Mouse (Mus musculus): Measurements from ENCODE around the gene Tmem9.

The Tmem9 gene

DNA sequence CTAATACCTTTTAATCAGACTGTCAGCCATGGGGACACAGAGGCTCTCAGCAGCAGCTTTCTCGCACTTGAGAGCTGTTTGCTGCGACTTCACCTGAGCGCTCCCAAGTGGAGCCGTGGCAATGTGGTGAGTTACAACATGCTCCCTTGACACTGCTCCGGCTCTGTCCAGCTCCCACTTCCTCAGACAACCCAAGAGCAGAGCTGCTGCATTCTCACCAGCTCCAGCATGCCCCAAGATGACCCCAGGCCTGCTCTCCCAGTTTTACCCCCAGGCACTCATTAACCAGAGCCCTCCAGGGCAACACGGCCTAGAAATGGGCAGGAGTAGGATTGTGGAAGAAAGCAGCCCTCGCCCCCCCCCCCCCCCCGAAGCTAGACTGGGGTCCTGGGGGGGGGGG is 23.7 kb downstream of the Tmem9 start:
- no peak for DNase-seq (ENCODE audit: low read depth)

GRCm38 (mm10) chr1:136032961-136033360 is 25.0 kb downstream of the Tmem9 start:
- no peak for DNase-seq (ENCODE audit: low read depth)

GRCm38 (mm10) chr1:136038746-136039538 is 31.0 kb downstream of the Tmem9 start:
- no peak for DNase-seq (ENCODE audit: low read depth)

DNA sequence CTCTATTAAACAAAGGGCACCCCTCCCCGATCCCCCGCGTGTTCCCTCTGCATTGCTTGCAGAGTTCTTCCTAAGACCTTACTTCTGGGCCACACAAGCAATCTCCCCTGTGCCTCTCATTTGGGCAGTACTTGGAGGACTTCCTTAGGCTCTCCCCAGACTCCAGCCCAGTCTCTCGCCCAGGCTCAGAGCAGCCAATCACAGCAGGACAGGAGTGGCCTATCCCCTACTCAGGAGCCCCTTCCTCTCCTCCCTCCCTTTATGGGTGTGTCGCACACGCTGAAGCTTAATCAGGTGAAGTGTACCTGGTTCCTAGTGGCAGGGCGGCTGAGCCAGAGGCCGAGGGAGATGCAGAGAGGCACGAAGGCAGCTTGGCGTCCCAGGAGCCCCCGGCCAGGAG is 32.5 kb downstream of the Tmem9 start:
- DNase-seq (ENCODE audit: low read depth), result no peak

DNA sequence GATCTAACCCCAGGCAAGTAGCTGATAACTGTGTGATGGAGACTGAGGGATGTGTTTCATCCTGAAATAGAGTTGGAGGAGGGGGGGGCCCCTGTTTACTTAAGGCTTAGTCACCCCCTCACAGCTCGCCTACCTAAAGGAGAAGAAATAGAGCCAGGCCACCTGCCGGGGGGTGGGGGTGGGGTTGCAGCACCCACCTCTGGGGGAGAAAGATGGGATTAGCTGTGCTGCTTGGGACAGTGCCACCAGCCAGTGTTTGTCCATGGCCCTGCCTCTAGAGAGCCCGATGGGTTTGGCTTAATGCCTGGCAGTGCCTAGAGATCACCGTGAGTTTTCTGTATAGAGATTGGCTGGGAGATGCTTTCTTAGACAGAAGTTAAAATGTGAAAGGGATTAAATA is 32.9 kb downstream of the Tmem9 start:
- no peak for DNase-seq (ENCODE audit: low read depth)

DNA sequence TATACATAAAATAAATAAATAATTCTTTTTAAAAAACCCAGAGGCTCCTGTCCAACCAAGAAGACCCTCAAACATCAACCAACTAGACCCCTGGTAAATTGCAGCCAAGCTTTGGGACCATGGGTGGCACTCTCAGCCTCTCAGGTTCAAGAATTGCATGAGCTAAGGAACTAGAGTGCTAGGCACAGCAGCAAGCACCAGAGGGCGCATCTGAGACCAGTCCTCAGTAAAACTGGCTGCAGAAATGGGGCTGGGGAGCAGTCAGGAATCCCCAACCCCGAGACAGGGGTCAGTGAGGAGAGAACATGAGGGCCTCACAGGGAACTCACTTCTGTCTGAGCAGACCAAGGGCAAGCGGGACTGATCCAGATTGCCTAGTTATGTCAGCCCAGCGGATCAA is 37.8 kb downstream of the Tmem9 start:
- peak; percentile 74 for DNase-seq (ENCODE audit: low read depth)

DNA sequence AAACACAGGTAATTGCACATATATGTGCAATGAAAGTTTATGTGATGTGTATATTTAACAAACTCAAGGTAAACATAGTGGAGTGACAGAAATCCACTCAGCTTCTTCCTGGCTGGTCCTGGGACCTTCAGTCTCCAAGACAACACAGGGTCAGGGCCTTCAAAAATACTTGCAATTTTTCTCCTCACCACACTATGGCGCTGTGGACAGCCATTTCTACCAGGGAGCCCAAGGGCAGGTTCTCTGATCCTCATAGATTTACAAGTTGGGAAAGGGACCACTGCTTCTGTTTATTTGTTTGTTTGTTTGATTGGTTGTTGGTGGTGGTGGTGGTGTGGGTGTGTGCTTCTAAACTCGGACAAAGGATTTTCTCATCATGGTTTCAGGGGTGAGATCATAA is 39.5 kb downstream of the Tmem9 start:
- peak; percentile 55 for DNase-seq (ENCODE audit: low read depth)

- DNase-seq (ENCODE audit: low read depth), result no peak
These were observed 39.9 kb downstream of the Tmem9 start for GRCm38 (mm10) chr1:136047894-136048293.

- no peak for DNase-seq (ENCODE audit: low read depth)
These were observed 42.5 kb downstream of the Tmem9 start, which contains the start of gene Ascl5 for GRCm38 (mm10) chr1:136050312-136051012. Gene Ascl5 (plus strand): TSS chr1:136050804.

- no peak for DNase-seq (ENCODE audit: low read depth)
These were observed 43.0 kb downstream of the Tmem9 start for GRCm38 (mm10) chr1:136051013-136051315.

DNA sequence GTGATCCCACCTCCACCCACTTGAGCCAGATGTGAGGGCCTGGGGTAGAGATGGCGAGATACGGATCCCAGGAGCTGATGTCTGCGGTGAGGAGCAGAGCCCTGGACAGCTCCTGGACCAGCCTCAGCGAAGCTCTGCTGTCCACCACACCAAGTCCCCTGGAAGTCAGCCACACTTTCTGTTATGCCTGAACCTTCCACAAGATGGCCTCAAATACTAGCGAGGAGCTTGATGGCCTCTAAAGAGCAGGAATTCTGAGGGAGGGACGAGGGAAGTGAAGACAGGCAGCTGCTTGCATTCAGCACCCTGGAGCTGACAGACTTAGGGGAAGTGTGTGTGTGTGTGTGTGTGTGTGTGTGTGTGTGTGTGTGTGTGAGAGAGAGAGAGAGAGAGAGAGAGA is 43.5 kb downstream of the Tmem9 start:
- DNase-seq (ENCODE audit: low read depth), result peak; percentile 91

DNA sequence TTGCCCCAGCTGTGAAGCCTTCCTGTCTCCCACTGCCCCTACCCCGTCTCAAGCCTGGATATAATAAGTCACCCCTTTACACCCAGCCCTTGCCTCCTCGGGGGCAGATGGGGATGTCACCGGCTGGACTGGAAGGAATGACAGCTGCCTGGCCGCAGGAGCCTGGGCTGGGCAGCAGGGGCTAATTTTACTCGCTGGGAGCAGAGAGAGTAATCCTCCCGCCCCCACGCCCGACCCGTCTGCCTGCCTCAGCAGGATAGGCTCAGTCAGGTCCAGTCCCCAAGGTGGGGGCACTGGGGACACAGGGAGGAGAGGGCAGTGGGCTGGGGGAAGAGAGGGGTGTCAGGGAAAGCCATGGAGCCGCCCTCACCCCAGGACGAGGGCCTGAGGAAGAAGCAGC is 44.6 kb downstream of the Tmem9 start, which contains the start of gene Cacna1s:
TSS of gene Cacna1s (plus strand) at position 204 of the 400 bp plus-strand sequence.
- DNase-seq (ENCODE audit: low read depth), result no peak

DNA sequence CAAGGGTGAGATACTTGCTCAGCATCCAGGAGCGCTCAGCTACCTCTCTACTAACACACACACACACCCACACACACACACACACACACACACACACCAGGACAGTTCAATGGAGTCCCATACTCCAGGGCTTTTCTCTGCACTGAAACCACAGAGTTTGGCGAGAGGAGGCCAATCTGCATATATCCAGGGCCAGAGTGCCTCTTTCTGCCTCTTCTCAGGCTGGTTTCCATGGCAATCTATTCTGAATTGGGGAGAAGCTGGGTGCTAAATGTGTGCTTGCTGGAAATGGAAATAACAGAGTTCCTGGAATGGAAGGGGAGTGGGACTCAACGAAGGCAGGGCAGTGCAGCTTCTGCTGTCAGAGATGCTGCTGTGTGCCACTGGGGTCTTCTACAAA is 47.8 kb downstream of the Tmem9 start:
- no peak for DNase-seq (ENCODE audit: low read depth)

GRCm38 (mm10) chr1:136058594-136058993 is 50.6 kb downstream of the Tmem9 start:
- DNase-seq (ENCODE audit: low read depth), result no peak

GRCm38 (mm10) chr1:136061041-136061789 is 53.3 kb downstream of the Tmem9 start:
- DNase-seq (ENCODE audit: low read depth), result no peak

DNA sequence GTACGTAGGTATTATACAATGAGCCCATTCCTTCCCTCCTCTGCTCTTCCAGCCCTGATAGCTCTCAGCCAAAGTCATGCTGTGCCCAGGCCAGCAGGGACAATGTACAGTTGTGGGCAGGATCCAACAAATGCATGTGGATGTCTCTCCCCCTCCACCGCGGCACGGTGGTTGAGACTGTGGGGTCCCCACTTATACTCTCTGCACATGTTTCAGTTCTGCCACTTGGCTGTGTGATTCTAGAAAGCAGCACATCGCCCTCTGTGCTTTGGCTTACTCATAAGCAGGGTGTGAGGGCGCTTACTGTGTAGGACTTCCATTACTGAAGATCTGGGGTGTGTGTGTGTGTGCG is 53.8 kb downstream of the Tmem9 start:
- DNase-seq (ENCODE audit: low read depth), result no peak

DNA sequence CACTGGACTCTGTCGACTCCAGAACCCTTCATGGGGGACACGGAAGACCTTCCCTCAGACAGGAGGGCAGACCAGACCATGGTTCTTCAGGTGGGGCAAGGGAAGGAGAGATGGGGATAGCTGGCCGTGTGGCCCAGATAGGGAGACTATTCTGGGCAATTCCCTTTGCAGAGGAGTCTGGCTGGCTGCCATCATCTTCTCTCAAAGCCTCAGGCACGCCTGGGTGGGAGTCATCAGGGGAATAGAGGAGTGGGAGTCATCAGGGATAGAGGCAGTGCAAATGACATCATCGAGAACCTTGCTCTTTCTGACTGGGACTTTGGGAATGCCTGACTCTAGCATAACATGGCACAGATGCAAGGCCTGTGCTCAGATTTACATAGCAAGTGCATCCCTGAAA is 56.0 kb downstream of the Tmem9 start:
- peak; percentile 35 for DNase-seq (ENCODE audit: low read depth)

GRCm38 (mm10) chr1:136066621-136067020 is 58.7 kb downstream of the Tmem9 start:
- DNase-seq (ENCODE audit: low read depth), result no peak

GRCm38 (mm10) chr1:136067579-136067978 is 59.6 kb downstream of the Tmem9 start:
- no peak for DNase-seq (ENCODE audit: low read depth)

DNA sequence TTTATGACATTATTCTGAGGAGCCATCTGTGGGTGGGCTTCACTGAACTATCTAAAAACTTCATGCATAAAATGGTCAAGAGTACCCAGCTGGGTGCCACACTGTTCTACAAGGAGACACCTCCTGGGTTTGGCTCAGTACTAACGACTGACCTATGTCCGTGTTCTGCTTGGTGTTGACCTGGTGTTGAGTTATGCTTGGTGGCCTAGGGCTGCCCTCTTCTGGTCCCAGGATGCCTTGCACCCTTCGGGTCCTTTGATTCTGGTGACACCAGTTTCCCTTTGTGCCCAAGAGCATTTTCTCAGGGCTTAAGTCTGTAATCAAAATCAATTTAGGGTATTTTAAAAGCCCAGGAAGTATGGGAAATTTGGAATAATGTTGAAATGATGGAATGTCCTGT is 68.1 kb downstream of the Tmem9 start:
- DNase-seq (ENCODE audit: low read depth), result peak; percentile 35

DNA sequence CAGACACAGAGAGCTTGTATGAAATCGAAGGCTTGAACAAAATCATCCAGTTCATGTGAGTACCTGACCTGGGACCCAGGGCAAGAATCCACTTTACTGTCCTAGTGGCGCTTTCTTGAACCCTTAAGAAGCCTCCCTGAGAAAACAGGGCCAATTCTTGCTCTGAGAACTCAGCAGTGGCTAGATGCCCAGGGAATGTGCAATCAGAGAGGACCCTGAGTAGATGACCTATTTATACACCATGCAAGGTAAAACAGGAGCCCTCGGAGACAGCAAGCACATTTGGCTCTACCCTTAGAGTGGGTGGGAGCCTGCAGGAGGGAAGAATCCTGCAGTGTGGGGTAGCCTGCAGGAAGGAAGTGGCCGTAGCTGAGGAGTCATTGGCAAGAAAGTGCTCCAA is 69.7 kb downstream of the Tmem9 start:
- DNase-seq (ENCODE audit: low read depth), result no peak

GRCm38 (mm10) chr1:136081161-136081560 is 73.2 kb downstream of the Tmem9 start:
- no peak for DNase-seq (ENCODE audit: low read depth)

Data from NIH3T3 (cell line).